Mouse (Mus musculus) lung, embryonic 14.5 days (tissue): ENCODE data around the gene Krt28. TPM values are rescaled to one million over a fixed set of nuclear protein-coding genes. Genes with fewer than 3 reads are reported as not detected.
A peak's percentile ranks its signal among the peaks of the same experiment; 100 is the strongest.

ENCODE experiments used
- ATAC-seq: fragments of 200-750 bp; cut with Nextera tagmentation; 2 replicates; pipeline ENCODE4 v1.8.0; 2017; ENCODE audit warnings: mild to moderate bottlenecking, moderate TSS enrichment, moderate library complexity; ENCODE audit not compliant: insufficient read depth
- DNase-seq: peaks from one replicate; pipeline ENCODE4 v3.0.0-alpha.2; 2015
- H3K27ac ChIP-seq: fragments of 300-500 bp; sonication (generic); 2 replicates; pipeline ENCODE4 v1.5.1; 2014; ENCODE audit warnings: low read depth, mild to moderate bottlenecking, moderate library complexity
- H3K27me3 ChIP-seq: fragments of 300-500 bp; sonication (generic); 2 replicates; pipeline ENCODE4 v1.6.1; 2014; ENCODE audit warnings: low read length, control low read depth; ENCODE audit not compliant: insufficient read depth
- H3K36me3 ChIP-seq: fragments of 300-500 bp; sonication (generic); 2 replicates; pipeline ENCODE4 v1.6.1; 2014; ENCODE audit warnings: control low read depth; ENCODE audit not compliant: insufficient read depth
- H3K4me1 ChIP-seq: fragments of 300-500 bp; sonication (generic); 2 replicates; pipeline ENCODE4 v1.6.1; 2014; ENCODE audit warnings: antibody characterized with exemption, control low read depth; ENCODE audit not compliant: insufficient read depth
- H3K4me2 ChIP-seq: fragments of 300-500 bp; sonication (generic); 2 replicates; pipeline ENCODE4 v1.6.1; 2014; ENCODE audit warnings: mild to moderate bottlenecking
- H3K4me3 ChIP-seq: fragments of 300-500 bp; sonication (generic); 2 replicates; pipeline ENCODE4 v1.5.1; 2014; ENCODE audit warnings: low read depth, low read length
- H3K9ac ChIP-seq: fragments of 300-500 bp; sonication (generic); 2 replicates; pipeline ENCODE4 v1.6.1; 2014
- H3K9me3 ChIP-seq: fragments of 300-500 bp; sonication (generic); 2 replicates; pipeline ENCODE4 v1.6.1; 2016; ENCODE audit warnings: low read depth, low read length, control low read depth
- CTCF ChIP-seq: IDR thresholded peaks from 2 replicates; pipeline ENCODE4 v1.5.1; 2016; ENCODE audit warnings: antibody characterized with exemption, low read depth
- WGBS: fragments of 180-500 bp; shearing (Covaris S2); extraction: QIAGEN DNeasy Blood & Tissue Kit; methylation state at CpG from one replicate; pipeline ENCODE4 v1.1.7; 2014; 5-methylcytosine and 5-hydroxymethylcytosine counted together
- polyA plus RNA-seq: library from polyadenylated mRNA; unstranded; fragments of >200 nt; fragmentation: Nextera tagmentation; extraction: Ambion mirVana; gene quantifications from 2 replicates; pipeline ENCODE4 v1.2.1, GENCODE M21; 2014

The Krt28 gene
- 0.29 TPM in 1 of 2 replicates, not detected in the other for polyA plus RNA-seq

DNA sequence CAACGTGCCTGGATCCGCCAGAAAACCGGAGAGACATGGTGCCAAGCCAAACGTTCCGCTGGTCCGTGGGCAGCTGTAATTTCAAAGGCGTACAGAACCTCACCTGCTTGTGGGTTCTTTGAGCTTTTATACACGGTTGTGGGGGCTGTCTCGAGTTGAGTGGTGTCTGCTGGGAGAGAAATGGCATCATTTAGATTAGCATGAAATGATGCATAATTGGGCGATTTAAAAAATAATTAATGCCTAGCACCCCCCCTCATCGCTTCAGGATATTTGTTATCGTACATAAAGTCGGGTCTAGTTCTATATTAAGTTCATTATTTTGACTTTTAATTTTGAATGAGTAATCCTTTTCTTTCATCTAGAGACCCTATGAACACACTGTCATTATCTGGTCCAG lies at the start of gene Krt28:
TSS of gene Krt28 (minus strand) at position 101 of the 400 bp plus-strand sequence.
- TF ChIP-seq CTCF: no peak
- no peak for ATAC-seq
- WGBS: 81% methylated on average over 13 of the region's 13 CpGs

DNA sequence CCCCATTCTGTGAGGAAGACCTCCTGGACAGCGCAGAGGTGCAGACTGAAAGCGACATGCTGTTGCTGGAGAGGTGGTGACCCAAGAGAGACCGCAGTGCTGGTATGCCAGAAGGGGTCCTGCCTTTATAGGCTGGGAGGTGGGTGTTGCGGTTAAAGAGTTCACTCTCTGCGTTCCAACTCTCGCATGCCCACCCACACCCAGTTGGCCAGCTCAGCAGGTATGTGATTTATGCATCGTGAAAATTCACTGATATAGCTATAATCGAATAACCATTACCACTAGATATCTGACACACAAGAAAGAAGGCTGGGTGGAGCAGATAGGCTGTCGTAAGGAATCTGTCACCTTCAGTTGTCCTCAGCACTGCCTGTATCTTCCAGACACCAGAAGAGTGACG lies 47.5 kb upstream of the Krt28 start, which contains the start of gene Krt12:
TSS of gene Krt12 (minus strand) at position 101 of the 400 bp plus-strand sequence.
- no peak within 1 kb of the TSS for H3K27ac ChIP-seq
- no peaks in the 10 kb centered on the region for H3K27me3 ChIP-seq
- H3K36me3 ChIP-seq: no peaks in the 10 kb centered on the region
- WGBS: 69% methylated on average over 10 of the region's 10 CpGs
- no peak within 1 kb of the TSS for H3K9ac ChIP-seq
- H3K4me1 ChIP-seq: no peaks in the 10 kb centered on the region
- no peaks in the 10 kb centered on the region for H3K9me3 ChIP-seq
- ATAC-seq: no peak
- H3K4me3 ChIP-seq: no peak within 1 kb of the TSS
- no peak for DNase-seq
- TF ChIP-seq CTCF: no peak
- H3K4me2 ChIP-seq: no peak within 1 kb of the TSS

More for the DNA sequence above, at the start of gene Krt28:
- no peaks in the 10 kb centered on the region; the same call in 1 of the 2 replicates for H3K27me3 ChIP-seq
- H3K9ac ChIP-seq: no peak within 1 kb of the TSS
- H3K4me3 ChIP-seq: no peak within 1 kb of the TSS
- H3K9me3 ChIP-seq: no peaks in the 10 kb centered on the region
- no peak within 1 kb of the TSS for H3K27ac ChIP-seq
- no peak within 1 kb of the TSS for H3K4me2 ChIP-seq
- H3K4me1 ChIP-seq: no peaks in the 10 kb centered on the region
- H3K36me3 ChIP-seq: no peaks in the 10 kb centered on the region
- DNase-seq: no peak

DNA sequence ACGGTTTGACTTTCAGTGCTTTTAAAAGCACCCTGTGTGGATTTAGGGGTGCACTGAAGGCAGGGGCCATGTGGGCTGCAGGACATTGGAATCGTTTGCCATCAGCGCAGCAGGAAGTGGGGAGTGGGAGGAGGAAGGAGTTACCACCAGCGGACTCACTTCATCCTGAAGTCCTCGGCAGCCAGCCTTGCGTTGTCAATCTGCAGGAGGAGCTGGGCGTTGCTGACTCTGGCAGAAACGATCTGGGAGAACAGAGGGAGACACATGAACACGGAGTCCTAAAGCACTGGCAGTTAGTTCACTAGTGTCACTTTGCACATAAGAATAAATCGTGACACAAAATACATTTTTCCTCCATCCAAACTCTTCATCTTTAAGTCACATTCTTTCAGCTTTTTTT lies 45.9 kb upstream of the Krt28 start:
- H3K9ac ChIP-seq: no peak overlapping the region
- no peak for TF ChIP-seq CTCF
- H3K4me3 ChIP-seq: no peak overlapping the region
- 31% methylated on average over 10 of the region's 10 CpGs for WGBS
- H3K4me2 ChIP-seq: no peak overlapping the region
- H3K36me3 ChIP-seq: no peaks in the 10 kb centered on the region
- DNase-seq (no peak), ATAC-seq (no peak)
- no peaks in the 10 kb centered on the region for H3K4me1 ChIP-seq
- no peaks in the 10 kb centered on the region for H3K9me3 ChIP-seq
- no peaks in the 10 kb centered on the region for H3K27me3 ChIP-seq
- no peak overlapping the region for H3K27ac ChIP-seq

DNA sequence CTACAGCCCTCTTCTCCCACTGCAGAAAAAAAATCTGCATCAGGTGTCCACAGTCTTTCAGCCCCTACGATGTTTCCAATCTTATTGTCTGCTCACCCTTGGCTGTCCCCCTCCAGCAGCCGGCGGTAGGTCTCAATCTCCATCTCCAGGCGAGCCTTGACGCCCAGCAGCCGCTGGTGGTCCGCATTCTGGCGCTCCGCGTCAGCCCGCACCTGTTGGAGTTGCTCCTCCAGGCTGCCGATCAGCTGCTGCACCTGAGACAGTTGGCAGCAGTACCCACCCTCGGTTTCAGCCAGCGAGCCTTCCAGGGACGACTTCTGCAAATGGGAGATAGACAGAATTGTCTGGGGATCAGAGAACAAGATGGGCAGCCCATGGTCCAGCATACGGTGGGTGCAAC lies 43.1 kb upstream of the Krt28 start:
- no peaks in the 10 kb centered on the region for H3K27me3 ChIP-seq

DNA sequence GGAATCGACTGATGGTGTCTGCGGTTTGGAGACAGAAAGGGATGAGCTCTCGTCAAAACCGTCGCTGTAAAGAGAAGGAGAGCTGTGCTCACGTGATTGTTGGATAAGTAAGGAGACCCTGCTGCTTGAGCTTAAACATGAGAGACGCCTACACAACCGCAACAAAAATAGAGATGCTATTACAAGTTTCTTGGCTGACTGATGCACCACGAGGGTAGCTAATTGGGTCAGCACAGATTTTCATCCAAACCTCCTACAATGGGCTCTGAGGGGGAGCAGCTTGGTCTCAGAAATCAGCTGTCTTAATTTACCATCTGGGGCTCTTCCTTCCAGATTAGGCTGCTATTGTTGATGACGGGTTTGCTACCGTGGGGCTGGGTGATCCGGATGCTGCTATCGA lies 42.2 kb upstream of the Krt28 start:
- DNase-seq (no peak), ATAC-seq (no peak)
- Histone ChIP-seq H3K9ac (no peak overlapping the region), H3K4me3 (no peak overlapping the region), H3K27me3 (no peaks in the 10 kb centered on the region), H3K27ac (no peak overlapping the region), H3K36me3 (no peaks in the 10 kb centered on the region), H3K9me3 (no peaks in the 10 kb centered on the region), H3K4me2 (no peak overlapping the region), H3K4me1 (no peaks in the 10 kb centered on the region)
- no peak for TF ChIP-seq CTCF
- 82% methylated on average over 13 of the region's 13 CpGs for WGBS

More for the DNA sequence above, 43.1 kb upstream of the Krt28 start:
- no peak for TF ChIP-seq CTCF
- Histone ChIP-seq H3K4me1 (no peaks in the 10 kb centered on the region), H3K27ac (no peak overlapping the region), H3K9me3 (no peaks in the 10 kb centered on the region), H3K4me2 (no peak overlapping the region), H3K4me3 (no peak overlapping the region), H3K36me3 (no peaks in the 10 kb centered on the region), H3K9ac (no peak overlapping the region)
- ATAC-seq (no peak), DNase-seq (no peak)
- 54% methylated on average over 16 of the region's 16 CpGs for WGBS

DNA sequence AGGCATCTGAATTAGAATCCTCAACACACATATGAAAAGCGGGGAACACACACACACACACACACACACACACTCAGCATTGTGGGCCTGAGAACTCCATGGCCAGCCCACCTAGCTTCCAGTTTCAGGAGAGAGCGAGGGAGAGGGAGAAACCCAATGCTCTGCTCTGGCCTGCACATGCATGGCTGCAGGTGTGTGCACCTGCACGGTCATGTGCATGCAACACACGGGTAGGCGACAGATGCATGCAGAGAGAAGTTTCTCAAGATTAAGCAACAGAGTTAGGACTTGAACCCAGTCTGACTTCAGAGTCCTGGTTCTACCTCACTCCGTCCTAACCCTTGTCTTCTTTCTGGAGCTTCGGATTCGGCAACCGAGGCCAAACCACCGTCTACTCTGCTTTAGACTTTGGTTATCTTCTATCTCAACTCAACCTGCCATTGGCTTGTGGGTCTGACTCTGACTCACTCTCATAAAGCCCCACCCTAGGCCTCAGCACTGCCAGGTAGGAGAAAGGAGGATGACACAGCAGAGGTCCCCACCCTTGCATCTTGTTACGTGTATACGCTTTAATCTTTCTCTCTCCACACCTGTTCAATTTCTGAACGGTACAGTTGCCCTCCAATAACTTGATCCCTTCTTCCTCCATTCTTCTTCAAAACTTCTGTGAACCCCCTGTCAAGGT lies 39.9 kb upstream of the Krt28 start:
- ATAC-seq (no peak), DNase-seq (no peak)
- H3K27me3 ChIP-seq: no peaks in the 10 kb centered on the region
- no peaks in the 10 kb centered on the region for H3K36me3 ChIP-seq
- no peaks in the 10 kb centered on the region for H3K4me1 ChIP-seq
- no peaks in the 10 kb centered on the region for H3K9me3 ChIP-seq
- WGBS: 87% methylated on average over 13 of the region's 13 CpGs
- H3K4me3 ChIP-seq: no peak overlapping the region
- TF ChIP-seq CTCF: no peak
- H3K27ac ChIP-seq: no peak overlapping the region
- no peak overlapping the region for H3K9ac ChIP-seq
- H3K4me2 ChIP-seq: no peak overlapping the region

DNA sequence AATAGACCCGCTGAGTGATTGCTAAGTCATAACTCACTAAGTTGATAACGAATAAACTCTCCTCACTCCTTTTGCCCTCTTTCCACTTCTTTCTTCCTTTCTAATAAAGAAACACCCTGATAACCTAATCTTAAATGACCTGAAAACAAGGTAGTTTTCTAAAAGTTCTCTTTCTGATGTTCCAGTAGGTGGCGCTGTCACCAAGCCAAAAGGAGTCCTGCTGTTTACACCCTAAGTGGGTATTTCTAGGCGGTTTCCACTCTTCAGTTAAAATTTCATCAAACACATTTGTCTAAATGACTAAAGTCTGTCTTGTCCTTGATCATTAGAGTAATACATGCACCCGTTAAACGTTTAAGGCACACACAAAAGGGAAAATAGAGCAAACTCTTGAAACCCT lies 38.5 kb upstream of the Krt28 start:
- peak; percentile 73 for DNase-seq
- peak; percentile 75 for TF ChIP-seq CTCF
- Histone ChIP-seq H3K4me3 (no peak overlapping the region), H3K4me2 (no peak overlapping the region), H3K9ac (no peak overlapping the region), H3K27me3 (no peaks in the 10 kb centered on the region), H3K4me1 (no peaks in the 10 kb centered on the region), H3K9me3 (no peaks in the 10 kb centered on the region), H3K36me3 (no peaks in the 10 kb centered on the region), H3K27ac (no peak overlapping the region)
- ATAC-seq: no peak
- 19% methylated on average over 6 of the region's 6 CpGs for WGBS

DNA sequence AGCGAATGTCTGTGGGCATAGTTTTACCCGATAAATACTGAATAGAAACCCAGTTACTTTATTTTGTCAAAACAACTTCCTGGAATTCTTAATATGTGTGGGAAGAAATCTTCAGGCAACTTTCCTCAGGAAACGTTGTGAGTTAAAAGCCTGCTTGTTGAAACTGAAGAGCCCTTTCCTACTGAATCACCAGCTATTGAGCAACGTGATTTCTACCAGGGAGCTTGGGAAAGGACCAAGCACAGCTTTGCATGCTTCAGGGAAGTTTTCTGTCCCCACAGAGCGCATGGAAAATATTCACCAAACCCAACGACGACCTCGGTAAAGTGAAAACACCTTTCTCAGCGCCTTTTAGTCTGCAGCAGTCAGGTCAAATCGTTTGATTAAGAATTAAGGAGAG lies 31.5 kb upstream of the Krt28 start:
- no peak for TF ChIP-seq CTCF
- no peaks in the 10 kb centered on the region for H3K9me3 ChIP-seq
- H3K9ac ChIP-seq: no peak overlapping the region
- H3K36me3 ChIP-seq: no peaks in the 10 kb centered on the region
- no peak overlapping the region for H3K27ac ChIP-seq
- H3K4me3 ChIP-seq: no peak overlapping the region
- ATAC-seq: no peak
- 60% methylated on average over 10 of the region's 10 CpGs for WGBS
- no peaks in the 10 kb centered on the region for H3K4me1 ChIP-seq
- no peak for DNase-seq
- no peaks in the 10 kb centered on the region for H3K27me3 ChIP-seq
- H3K4me2 ChIP-seq: no peak overlapping the region
